Mouse (Mus musculus) heart, adult 2 months (tissue): ENCODE data around the gene Bpi.

Experiments
- CTCF ChIP-seq: fragments of 200-600 bp; IDR thresholded peaks from 2 replicates; pipeline ENCODE4 v1.8.1; 2022; ENCODE audit warnings: antibody characterized with exemption, mild to moderate bottlenecking, moderate library complexity
- EP300 ChIP-seq: fragments of 200-500 bp; IDR thresholded peaks from 2 replicates; pipeline ENCODE4 v1.6.1; 2011; ENCODE audit warnings: low read depth, low read length, control low read depth; ENCODE audit not compliant: insufficient read depth
- POLR2A ChIP-seq: fragments of 200-500 bp; IDR thresholded peaks from 2 replicates; pipeline ENCODE4 v1.6.1; 2011; ENCODE audit warnings: mild to moderate bottlenecking, low read depth, low read length, control low read depth; ENCODE audit not compliant: insufficient read depth

DNA sequence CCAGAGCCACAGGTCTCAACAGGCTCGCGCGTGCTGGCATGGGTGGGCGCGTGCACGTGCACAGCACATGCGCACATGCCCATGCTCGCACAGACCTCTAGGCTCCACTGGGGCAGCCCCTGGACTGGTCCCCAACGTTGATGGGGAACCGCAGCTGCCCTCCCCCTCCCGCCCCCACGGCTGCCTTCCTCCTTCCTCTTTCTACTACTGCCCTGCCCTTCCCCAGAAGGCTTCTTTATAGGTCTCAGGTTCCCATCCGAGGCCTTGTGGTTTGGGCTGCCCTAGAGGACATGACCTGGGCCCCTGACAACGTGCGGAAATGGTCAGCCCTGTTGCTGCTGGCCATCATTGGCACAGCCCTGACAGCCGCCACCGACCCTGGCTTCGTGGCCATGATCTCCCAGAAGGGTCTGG, at the start of gene Bpi:
- TF ChIP-seq CTCF (no peak), POLR2A (no peak), EP300 (no peak)
